Mouse (Mus musculus) T-helper 2 cell (primary cell): Measurements from ENCODE around the gene Pak4.

ENCODE experiments used
- in situ Hi-C: fragments of 300-600 bp; cut with MboI, MseI; formaldehyde crosslinking; loops from one replicate; pipeline ENCODE4 v1.15.1; 2025; ENCODE audit warnings: high pct_unique_total_duplicates

Pak4 gene

GRCm38 (mm10) chr7:28591862-28592261 lies 6.1 kb downstream of the Pak4 start:
- in situ Hi-C loops, result no loop called here

GRCm38 (mm10) chr7:28587644-28588043 lies 10.3 kb downstream of the Pak4 start:
- in situ Hi-C loops, result no loop called here

- in situ Hi-C loops, result no loop called here
Observed at GRCm38 (mm10) chr7:28586663-28587411, 11.1 kb downstream of the Pak4 start.

- in situ Hi-C loops, result no loop called here
Observed at GRCm38 (mm10) chr7:28585001-28585400, 13.0 kb downstream of the Pak4 start.

DNA sequence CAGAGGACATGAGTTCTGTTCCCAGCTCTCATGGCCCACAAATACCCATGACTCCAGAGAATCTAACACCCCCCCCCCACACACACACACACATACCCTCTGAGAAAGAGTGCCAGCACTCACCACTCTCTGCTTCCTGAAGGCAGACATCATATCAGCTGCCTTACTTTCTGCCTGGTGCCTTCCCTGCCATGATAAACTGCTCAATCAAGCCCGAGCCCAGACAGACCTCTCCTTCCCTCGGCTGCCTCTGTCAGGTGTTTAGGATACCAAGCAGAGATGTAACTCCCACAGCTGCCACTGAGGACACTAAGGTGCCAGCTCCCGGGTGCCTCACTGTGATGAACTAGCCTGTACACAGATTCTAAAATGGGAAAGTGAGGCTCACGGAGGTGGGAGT lies 13.5 kb downstream of the Pak4 start:
- in situ Hi-C loops, result no loop called here

- in situ Hi-C loops, result no loop called here
Observed at GRCm38 (mm10) chr7:28583570-28584344, 14.2 kb downstream of the Pak4 start.

DNA sequence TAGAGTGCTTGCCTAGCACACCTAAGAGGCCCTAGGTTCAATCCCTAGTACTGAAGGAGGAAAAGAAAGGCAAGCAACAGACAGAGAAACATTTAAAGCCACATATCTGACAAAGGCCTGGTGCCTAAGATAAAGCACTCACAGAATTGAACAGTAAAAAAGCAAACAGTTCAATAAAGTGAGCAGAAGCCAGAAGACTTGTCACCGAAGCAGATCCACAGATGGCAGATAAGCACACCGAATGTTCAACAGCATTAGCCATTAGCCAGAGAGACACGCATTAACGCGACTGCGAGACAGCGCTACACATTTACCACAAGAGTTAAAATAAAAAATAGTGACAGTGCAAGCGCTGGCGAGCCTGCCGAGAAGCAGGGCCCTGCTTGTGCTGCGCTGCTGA lies 15.1 kb downstream of the Pak4 start:
- in situ Hi-C loops, result no loop called here

- in situ Hi-C loops, result no loop called here
Observed at GRCm38 (mm10) chr7:28581721-28582120, 16.3 kb downstream of the Pak4 start.

DNA sequence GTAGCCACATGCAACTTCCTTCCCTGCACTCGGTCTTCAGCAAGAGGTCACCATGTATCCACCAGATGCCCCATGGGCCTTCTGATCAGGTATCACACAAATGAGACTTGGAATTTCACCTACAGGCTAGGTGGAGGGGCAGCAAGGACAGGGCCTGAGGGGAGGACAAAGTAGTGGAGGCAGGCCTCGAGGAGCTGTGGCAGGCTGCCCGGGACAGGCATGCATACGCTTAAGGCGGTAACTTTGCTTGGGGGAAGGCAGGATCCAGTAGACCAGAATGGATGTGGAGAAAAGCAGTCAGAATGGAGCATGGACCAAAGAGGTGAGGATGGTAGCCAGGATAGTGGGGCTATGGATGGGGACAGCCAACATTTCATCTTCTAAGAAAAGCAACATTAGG lies 18.2 kb downstream of the Pak4 start:
- in situ Hi-C loops, result no loop called here

GRCm38 (mm10) chr7:28578543-28579053 lies 19.4 kb downstream of the Pak4 start:
- in situ Hi-C loops, result no loop called here

- in situ Hi-C loops, result no loop called here
Observed at GRCm38 (mm10) chr7:28577826-28578542, 20.0 kb downstream of the Pak4 start.

- in situ Hi-C loops, result no loop called here
Observed at GRCm38 (mm10) chr7:28576271-28576914, 21.6 kb downstream of the Pak4 start.

DNA sequence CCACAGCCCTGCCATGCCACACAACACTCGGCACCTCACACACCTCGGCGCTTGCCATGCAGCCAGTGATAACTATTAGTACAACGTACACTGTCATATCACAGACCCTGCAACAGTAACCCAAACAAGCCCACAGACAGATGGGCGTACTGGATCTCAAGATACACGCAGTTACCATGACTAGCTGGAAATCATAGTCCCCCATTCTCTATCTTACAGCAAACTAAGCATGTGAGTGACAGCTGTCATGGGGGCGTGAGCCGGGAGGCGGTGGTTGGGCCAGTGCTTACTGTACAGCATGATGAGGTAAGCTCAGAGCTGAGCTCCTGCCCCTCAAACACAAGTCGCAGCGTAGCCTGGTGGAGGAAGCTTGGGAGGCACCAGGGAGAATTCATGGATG lies 22.4 kb downstream of the Pak4 start:
- in situ Hi-C loops, result no loop called here

GRCm38 (mm10) chr7:28573236-28573635 lies 24.7 kb downstream of the Pak4 start:
- in situ Hi-C loops, result no loop called here

- in situ Hi-C loops, result no loop called here
Observed at GRCm38 (mm10) chr7:28572689-28573088, 25.3 kb downstream of the Pak4 start.

- in situ Hi-C loops, result no loop called here
Observed at GRCm38 (mm10) chr7:28570982-28571682, 26.9 kb downstream of the Pak4 start.

GRCm38 (mm10) chr7:28570291-28570981 lies 27.5 kb downstream of the Pak4 start:
- in situ Hi-C loops, result no loop called here

DNA sequence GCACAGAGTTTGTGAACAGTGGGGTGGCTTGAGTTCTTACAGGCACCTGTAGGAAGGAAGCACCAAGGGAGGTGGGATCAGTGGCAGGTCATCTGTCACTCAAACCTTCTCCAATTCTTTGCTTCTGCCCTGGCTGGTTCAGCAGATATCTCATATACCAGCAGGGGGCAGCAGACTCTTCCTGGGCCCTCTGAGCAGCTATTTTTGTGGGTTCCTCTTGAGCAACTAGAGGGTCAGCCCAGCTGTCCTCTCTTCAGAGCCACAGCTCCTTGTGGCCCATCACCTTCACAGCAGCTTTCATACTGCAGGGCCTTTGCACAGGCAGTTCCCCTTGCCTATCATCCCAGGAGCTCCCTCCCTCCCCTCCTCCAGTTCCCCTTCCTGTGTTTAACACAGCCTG lies 29.7 kb downstream of the Pak4 start:
- in situ Hi-C loops, result no loop called here

- in situ Hi-C loops, result no loop called here
Observed at GRCm38 (mm10) chr7:28567539-28567938, 30.4 kb downstream of the Pak4 start.

- in situ Hi-C loops, result no loop called here
Observed at GRCm38 (mm10) chr7:28565407-28565806, 32.6 kb downstream of the Pak4 start.

DNA sequence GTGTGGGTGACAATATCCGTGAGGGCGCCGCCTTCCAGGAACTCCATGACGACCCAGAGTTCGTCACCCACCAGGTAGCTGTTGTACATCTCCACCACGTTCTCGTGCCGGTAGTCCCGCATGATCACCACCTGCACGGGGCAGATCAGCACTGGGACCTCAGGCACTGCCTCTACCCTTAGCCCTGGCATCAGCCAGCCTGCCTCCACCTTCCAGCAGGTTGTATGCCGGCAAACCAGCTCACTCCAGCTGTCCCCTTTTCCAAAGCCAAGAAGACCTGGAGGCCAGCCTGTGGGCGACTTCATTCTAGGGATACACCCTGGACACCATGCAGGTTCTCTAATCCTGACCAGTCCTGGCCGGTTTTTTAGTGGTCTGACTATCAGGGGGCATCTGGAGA lies 35.0 kb downstream of the Pak4 start:
- in situ Hi-C loops, result no loop called here
